Mouse (Mus musculus): Measurements from ENCODE around the gene Gm7971. TPM values are rescaled to one million over a fixed set of nuclear protein-coding genes. Genes with fewer than 3 reads are reported as not detected.
"Not testable (repeated sequence)": the region's sequence is repeated elsewhere in the genome, so short reads cannot be mapped to it uniquely, and the experiment has no call there.

Gm7971 gene
- not detected in 2 replicates for polyA plus RNA-seq (2014; fragmentation: Nextera tagmentation; extraction: Ambion mirVana)

- H3K4me2 ChIP-seq (ENCODE audit: low read length); H3K4me1 ChIP-seq (replicated peaks; ENCODE audit: control insufficient read depth, insufficient read depth, low read length); H3K36me3 ChIP-seq (ENCODE audit: control insufficient read depth, insufficient read depth, low read length); H3K9me3 ChIP-seq (ENCODE audit: control insufficient read depth, low read length); DNase-seq (ENCODE audit: low spot score); ATAC-seq (replicated peaks; ENCODE audit: low FRiP score, low TSS enrichment, low read depth); H3K9ac ChIP-seq (ENCODE audit: low read length); H3K27ac ChIP-seq (ENCODE audit: low read depth); H3K27me3 ChIP-seq (replicated peaks; ENCODE audit: control insufficient read depth, insufficient read depth, low read length); H3K4me3 ChIP-seq (ENCODE audit: low read depth, low read length): not testable (repeated sequence)
- no CpG with 5 or more reads among the region's 1 CpGs for WGBS
Observed at GRCm38 (mm10) chr5:95594775-95595174, at the start of gene Gm7971. Gm7971 (minus strand) TSS chr5:95594875.

Other genes starting within 250 kb of the Gm7971 start
- not detected in 2 replicates for gene D5Ertd577e, start 138.1 kb downstream of the Gm7971 start, polyA plus RNA-seq (2014; fragmentation: Nextera tagmentation; extraction: Ambion mirVana)
- not detected in 2 replicates for gene Gm3286, start 84.1 kb downstream of the Gm7971 start, polyA plus RNA-seq (2014; fragmentation: Nextera tagmentation; extraction: Ambion mirVana)
- not detected in 2 replicates for gene Gm7978, start 141.3 kb upstream of the Gm7971 start, polyA plus RNA-seq (2014; fragmentation: Nextera tagmentation; extraction: Ambion mirVana)
- gene Gm7982, start 147.1 kb upstream of the Gm7971 start, polyA plus RNA-seq (2014; fragmentation: Nextera tagmentation; extraction: Ambion mirVana) = not detected in 2 replicates
- gene E330014E10Rik, start 181.1 kb upstream of the Gm7971 start, polyA plus RNA-seq (2014; fragmentation: Nextera tagmentation; extraction: Ambion mirVana) = not detected in 2 replicates

All from intestine, embryonic 14.5 days (tissue).